Mouse (Mus musculus) lung, postnatal 0 days (tissue): ENCODE results near the gene Sox1. TPM values are rescaled to one million over a fixed set of nuclear protein-coding genes. Genes with fewer than 3 reads are reported as not detected.
A peak's percentile ranks its signal among the peaks of the same experiment; 100 is the strongest.

Experiments used
- ATAC-seq: fragments of 200-750 bp; cut with Nextera tagmentation; 2 replicates; pipeline ENCODE4 v1.8.0; 2017; ENCODE audit warnings: moderate library complexity
- DNase-seq: peaks from one replicate; pipeline ENCODE4 v3.0.0-alpha.2; 2016; ENCODE audit warnings: low spot score
- H3K27ac ChIP-seq: fragments of 300-500 bp; sonication (generic); 2 replicates; pipeline ENCODE4 v1.5.1; 2014; ENCODE audit warnings: antibody characterized with exemption, mild to moderate bottlenecking, low read length, mixed read lengths
- H3K27me3 ChIP-seq: fragments of 300-500 bp; sonication (generic); replicated peaks from 2 replicates; pipeline ENCODE4 v1.6.1; 2014; ENCODE audit warnings: low read length, mixed read lengths; ENCODE audit not compliant: insufficient read depth
- H3K36me3 ChIP-seq: fragments of 300-500 bp; sonication (generic); 2 replicates; pipeline ENCODE4 v1.6.1; 2014; ENCODE audit warnings: low read length, mixed read lengths; ENCODE audit not compliant: insufficient read depth
- H3K4me1 ChIP-seq: fragments of 300-500 bp; sonication (generic); 2 replicates; pipeline ENCODE4 v1.6.1; 2014; ENCODE audit warnings: antibody characterized with exemption, low read depth, low read length, mixed read lengths; ENCODE audit not compliant: insufficient read depth
- H3K4me2 ChIP-seq: fragments of 300-500 bp; sonication (generic); replicated peaks from 2 replicates; pipeline ENCODE4 v1.6.1; 2014; ENCODE audit warnings: low read depth, mild to moderate bottlenecking, low read length, moderate library complexity, mixed read lengths
- H3K4me3 ChIP-seq: fragments of 300-500 bp; sonication (generic); 2 replicates; pipeline ENCODE4 v1.5.1; 2014; ENCODE audit warnings: low read depth, low read length
- H3K9ac ChIP-seq: fragments of 300-500 bp; sonication (generic); replicated peaks from 2 replicates; pipeline ENCODE4 v1.6.1; 2014; ENCODE audit warnings: low read depth, mild to moderate bottlenecking
- H3K9me3 ChIP-seq: fragments of 300-500 bp; sonication (generic); 2 replicates; pipeline ENCODE4 v1.6.1; 2016; ENCODE audit warnings: low read length, mixed read lengths
- CTCF ChIP-seq: IDR thresholded peaks from 2 replicates; pipeline ENCODE4 v1.5.1; 2016; ENCODE audit warnings: antibody characterized with exemption, mild to moderate bottlenecking
- EP300 ChIP-seq: IDR thresholded peaks from 2 replicates; pipeline ENCODE4 v1.6.1; 2016; ENCODE audit warnings: antibody characterized with exemption, mild to moderate bottlenecking, control low read depth
- WGBS: fragments of 180-500 bp; shearing (Covaris S2); extraction: QIAGEN DNeasy Blood & Tissue Kit; methylation state at CpG from one replicate; pipeline ENCODE4 v1.1.7; 2014; 5-methylcytosine and 5-hydroxymethylcytosine counted together
- polyA plus RNA-seq: library from polyadenylated mRNA; unstranded; fragments of >200 nt; fragmentation: Nextera tagmentation; extraction: Ambion mirVana; gene quantifications from 2 replicates; pipeline ENCODE4 v1.2.1, GENCODE M21; 2015

The Sox1 gene
- polyA plus RNA-seq, 1 experiment from 2014 or later = not detected

DNA sequence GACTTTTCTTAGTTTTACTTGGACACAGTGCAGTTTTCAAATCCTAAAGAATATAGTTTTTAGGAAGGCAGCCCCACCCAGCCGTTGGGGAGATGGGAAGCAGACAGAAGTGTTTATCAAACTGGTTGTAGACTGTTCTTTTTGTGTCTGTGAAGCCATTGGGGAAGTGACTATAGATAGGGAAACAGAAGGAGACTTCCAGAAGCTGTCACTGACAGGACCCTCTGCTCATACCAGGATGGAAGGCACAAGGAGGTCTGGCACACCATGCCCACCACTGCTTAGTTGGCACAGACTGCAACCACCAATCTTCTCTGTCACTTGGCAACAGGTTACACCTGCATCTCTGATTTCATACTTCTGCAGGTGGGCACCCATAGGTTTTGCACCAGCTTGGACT lies 2.3 kb upstream of the Sox1 start:
- no peak overlapping the region for H3K4me3 ChIP-seq
- DNase-seq (no peak), ATAC-seq (no peak)
- H3K9ac ChIP-seq = no peak overlapping the region
- no peak overlapping the region for H3K4me2 ChIP-seq
- WGBS = 15% methylated on average over 1 of the region's 1 CpGs
- H3K9me3 ChIP-seq = no peaks in the 10 kb centered on the region
- H3K36me3 ChIP-seq = no peaks in the 10 kb centered on the region
- H3K27me3 ChIP-seq = peaks cover 89% of the 10 kb centered on the region
- TF ChIP-seq CTCF (no peak), EP300 (no peak)
- H3K4me1 ChIP-seq = no peaks in the 10 kb centered on the region
- no peak overlapping the region for H3K27ac ChIP-seq

DNA sequence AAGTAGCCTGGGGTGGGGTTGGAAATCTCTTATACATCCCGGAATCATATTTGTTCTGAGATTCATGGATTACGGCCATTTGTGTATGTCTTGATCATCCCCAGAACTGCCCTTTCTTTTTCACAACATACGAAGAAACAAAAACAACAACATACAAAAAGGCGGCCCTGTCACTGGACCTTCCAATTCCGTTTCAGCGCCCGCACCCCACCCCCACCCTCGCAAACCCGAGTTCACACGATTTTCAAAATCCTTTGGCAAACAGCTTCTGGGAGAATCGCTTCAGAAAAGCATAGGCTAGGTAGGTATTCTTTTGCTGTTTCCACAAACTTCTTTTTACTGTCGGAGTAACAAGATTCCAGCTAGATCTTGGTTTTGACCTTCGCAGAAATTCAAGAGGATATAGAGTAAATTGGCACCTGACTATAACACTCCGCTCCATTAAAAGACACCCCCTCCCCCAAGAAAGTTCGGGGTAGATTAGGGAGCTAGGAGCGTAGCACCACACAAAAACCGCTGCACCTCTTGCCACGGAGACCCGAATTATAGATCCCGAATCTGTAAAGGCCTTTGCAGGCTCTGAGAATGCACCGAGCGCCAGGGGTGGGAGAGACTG lies 602 bp upstream of the Sox1 start:
- Histone ChIP-seq H3K9ac (no peak overlapping the region), H3K36me3 (no peaks in the 10 kb centered on the region), H3K9me3 (no peaks in the 10 kb centered on the region), H3K4me3 (peak overlapping the region; percentile 38), H3K27me3 (peaks cover 87% of the 10 kb centered on the region), H3K27ac (no peak overlapping the region), H3K4me1 (no peaks in the 10 kb centered on the region), H3K4me2 (peak overlapping the region; percentile 58)
- TF ChIP-seq CTCF = no peak
- TF ChIP-seq EP300 = no peak
- no peak for ATAC-seq
- WGBS = 1% methylated on average over 22 of the region's 22 CpGs
- no peak for DNase-seq

DNA sequence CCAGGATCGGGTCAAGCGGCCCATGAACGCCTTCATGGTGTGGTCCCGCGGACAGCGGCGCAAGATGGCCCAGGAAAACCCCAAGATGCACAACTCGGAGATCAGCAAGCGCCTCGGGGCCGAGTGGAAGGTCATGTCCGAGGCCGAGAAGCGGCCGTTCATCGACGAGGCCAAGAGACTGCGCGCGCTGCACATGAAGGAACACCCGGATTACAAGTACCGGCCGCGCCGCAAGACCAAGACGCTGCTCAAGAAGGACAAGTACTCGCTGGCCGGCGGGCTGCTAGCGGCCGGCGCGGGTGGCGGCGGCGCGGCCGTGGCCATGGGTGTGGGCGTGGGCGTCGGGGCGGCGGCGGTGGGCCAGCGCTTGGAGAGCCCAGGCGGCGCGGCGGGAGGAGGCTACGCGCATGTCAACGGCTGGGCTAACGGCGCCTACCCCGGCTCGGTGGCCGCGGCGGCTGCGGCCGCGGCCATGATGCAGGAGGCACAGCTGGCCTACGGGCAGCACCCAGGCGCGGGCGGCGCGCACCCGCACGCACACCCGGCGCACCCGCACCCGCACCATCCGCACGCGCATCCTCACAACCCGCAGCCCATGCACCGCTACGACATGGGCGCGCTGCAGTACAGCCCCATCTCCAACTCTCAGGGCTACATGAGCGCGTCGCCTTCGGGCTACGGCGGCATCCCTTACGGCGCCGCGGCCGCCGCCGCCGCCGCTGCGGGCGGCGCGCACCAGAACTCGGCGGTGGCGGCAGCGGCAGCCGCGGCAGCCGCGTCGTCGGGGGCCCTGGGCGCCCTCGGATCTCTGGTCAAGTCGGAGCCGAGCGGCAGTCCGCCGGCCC lies 1.6 kb downstream of the Sox1 start:
- H3K4me3 ChIP-seq = peak overlapping the region; percentile 17; the same call in 1 of the 2 replicates
- TF ChIP-seq EP300 (no peak), CTCF (no peak)
- no peaks in the 10 kb centered on the region for H3K36me3 ChIP-seq
- no peak overlapping the region for H3K27ac ChIP-seq
- no peaks in the 10 kb centered on the region for H3K4me1 ChIP-seq
- H3K27me3 ChIP-seq = peaks cover 92% of the 10 kb centered on the region
- no peaks in the 10 kb centered on the region for H3K9me3 ChIP-seq
- no peak overlapping the region for H3K9ac ChIP-seq
- H3K4me2 ChIP-seq = peak overlapping the region; percentile 35
- ATAC-seq (no peak), DNase-seq (no peak)
- 1% methylated on average over 46 of the region's 118 CpGs for WGBS

DNA sequence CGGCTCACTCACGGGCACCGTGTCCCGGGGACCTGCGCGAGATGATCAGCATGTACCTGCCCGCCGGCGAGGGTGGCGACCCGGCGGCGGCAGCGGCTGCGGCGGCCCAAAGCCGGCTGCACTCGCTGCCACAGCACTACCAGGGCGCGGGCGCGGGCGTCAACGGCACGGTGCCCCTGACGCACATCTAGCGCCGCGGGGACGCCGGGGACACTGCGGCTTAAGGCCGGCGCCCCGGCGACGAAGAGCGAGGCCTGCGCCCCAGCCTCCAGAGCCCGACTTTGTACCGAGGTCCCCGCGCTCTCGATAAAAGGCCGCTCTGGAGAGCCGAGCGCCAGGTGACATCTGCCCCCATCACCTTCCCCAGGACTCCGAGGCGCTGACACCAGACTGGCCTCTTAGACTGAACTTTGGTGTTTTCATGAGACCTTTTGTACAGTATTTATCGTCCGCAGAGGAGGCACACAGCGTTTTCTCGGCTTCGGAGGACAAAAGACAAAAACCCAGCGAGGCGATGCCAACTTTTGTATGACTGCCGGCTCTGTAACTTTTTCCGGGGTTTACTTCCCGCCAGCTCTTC lies 2.3 kb downstream of the Sox1 start:
- H3K4me2 ChIP-seq = peak overlapping the region; percentile 35; the same call in 1 of the 2 replicates
- TF ChIP-seq CTCF (no peak), EP300 (no peak)

DNA sequence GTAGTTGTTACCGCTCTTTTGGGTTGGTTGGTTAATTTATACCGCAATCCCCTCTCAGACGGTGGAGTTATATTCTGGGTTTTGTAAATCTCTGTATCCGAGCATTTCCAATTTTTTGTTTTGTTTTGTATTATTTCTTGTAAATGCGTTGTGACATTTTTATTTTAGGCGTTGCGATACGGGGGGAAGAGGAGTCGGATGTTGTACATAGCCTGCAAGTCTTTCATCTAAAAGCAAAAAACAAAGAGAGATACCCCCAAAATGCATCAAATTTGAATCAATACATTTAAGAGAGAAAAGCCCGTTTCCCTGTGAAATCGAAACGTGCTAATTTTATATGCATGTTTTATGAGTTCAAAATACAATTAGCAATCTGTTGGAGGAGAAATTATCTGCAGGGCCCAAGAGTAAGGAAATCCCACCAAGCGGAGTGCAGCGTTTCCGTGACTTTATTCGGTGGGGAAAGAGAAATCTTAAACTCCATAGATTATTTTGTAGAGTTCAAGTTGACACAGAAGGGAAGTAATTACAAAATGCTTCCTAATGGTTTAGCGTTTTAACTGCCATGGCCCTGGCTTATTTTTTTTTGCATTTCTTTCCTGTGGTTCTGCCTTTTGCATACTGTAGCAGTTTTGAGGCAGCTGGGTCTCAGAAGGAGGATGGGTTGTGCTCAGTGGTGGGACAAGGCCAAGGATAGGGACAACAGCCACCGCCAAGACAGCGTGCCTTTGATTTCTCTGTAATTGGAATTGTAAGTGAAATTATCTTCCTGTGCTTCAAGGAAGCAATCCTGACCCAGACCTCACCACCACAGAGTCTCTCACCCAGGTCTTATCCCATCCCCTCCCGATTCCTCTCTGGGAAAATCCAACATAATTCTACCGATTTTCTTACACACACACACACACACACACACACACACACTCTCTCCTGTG lies 3.2 kb downstream of the Sox1 start:
- ATAC-seq (no peak), DNase-seq (no peak)
- Histone ChIP-seq H3K4me3 (no peak overlapping the region), H3K9me3 (no peaks in the 10 kb centered on the region), H3K4me1 (no peaks in the 10 kb centered on the region), H3K4me2 (no peak overlapping the region), H3K36me3 (no peaks in the 10 kb centered on the region), H3K27me3 (peaks cover 83% of the 10 kb centered on the region), H3K9ac (no peak overlapping the region), H3K27ac (no peak overlapping the region)
- 4% methylated on average over 21 of the region's 21 CpGs for WGBS
- TF ChIP-seq EP300 = no peak
- TF ChIP-seq CTCF = no peak

More for the DNA sequence above, 2.3 kb downstream of the Sox1 start:
- Histone ChIP-seq H3K9me3 (no peaks in the 10 kb centered on the region), H3K27ac (no peak overlapping the region), H3K9ac (no peak overlapping the region), H3K4me3 (peak overlapping the region; percentile 17; the same call in 1 of the 2 replicates), H3K27me3 (peaks cover 89% of the 10 kb centered on the region), H3K36me3 (no peaks in the 10 kb centered on the region), H3K4me1 (no peaks in the 10 kb centered on the region)
- no peak for DNase-seq
- under 1% methylated on average over 21 of the region's 59 CpGs for WGBS
- ATAC-seq = no peak
